Mouse (Mus musculus) liver, adult 2 months (tissue): Measurements from ENCODE around the gene Ulk2.

Experiments
- CTCF ChIP-seq: fragments of 200-500 bp; IDR thresholded peaks from 2 replicates; pipeline ENCODE4 v1.5.1; 2011; ENCODE audit warnings: low read depth, low read length, control low read depth
- POLR2A ChIP-seq: fragments of 200-500 bp; IDR thresholded peaks from 2 replicates; pipeline ENCODE4 v1.6.1; 2011; ENCODE audit warnings: low read length, control low read depth; ENCODE audit not compliant: insufficient read depth; ENCODE audit errors: extremely low read depth

DNA sequence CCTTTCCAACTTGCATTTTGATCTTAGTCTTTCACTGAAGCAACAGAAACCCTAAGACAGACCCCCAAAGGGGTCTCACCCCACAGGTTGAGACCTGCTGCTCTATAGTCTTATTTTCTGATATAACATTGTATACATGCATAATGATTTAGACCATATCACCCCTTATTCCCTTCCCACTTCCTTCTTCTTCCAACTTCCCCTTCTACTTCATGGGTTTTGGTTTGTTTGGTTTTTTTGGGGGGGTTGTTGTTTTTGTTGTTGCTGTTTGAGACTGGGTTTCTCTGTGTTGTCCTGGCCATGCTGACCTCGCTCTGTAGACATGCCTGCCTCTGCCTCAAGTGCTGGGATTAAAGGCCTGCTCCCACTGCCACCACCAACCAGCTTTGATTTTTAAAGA lies 15.7 kb downstream of the Ulk2 start:
- TF ChIP-seq POLR2A (no peak), CTCF (no peak)
